Mouse (Mus musculus) bone marrow macrophage, adult 2 months (primary cell): ENCODE measurements at regions not wholly inside any gene's neighbourhood (a gene's known extent, or its start where the extent isn't known, plus 50 kb on each side); places are given as distances from the start of the nearest gene placed in this dataset.

Experiments
- CTCF ChIP-seq: IDR thresholded peaks from 2 replicates; pipeline ENCODE4 v1.5.1; 2012; ENCODE audit warnings: low read depth, mild to moderate bottlenecking, low read length, moderate library complexity
- POLR2A ChIP-seq: IDR thresholded peaks from 2 replicates; pipeline ENCODE4 v1.6.1; 2012; ENCODE audit warnings: mild to moderate bottlenecking, low read depth, low read length, borderline replicate concordance

GRCm38 (mm10) chr2:72773401-72773800, 206.8 kb downstream of the Sp3 start:
- TF ChIP-seq POLR2A, result no peak
- TF ChIP-seq CTCF, result no peak
